Mouse (Mus musculus) adrenal gland, adult (tissue): ENCODE results near the gene Ngb.

Source experiments
- DNase-seq, 2 experiments: peaks; one replicate each; pipeline ENCODE4 v3.0.0; 2022 to 2023; ENCODE audit warnings: low spot score in 1 of 2; ENCODE audit not compliant: inconsistent age in 2 of 2

The Ngb gene

DNA sequence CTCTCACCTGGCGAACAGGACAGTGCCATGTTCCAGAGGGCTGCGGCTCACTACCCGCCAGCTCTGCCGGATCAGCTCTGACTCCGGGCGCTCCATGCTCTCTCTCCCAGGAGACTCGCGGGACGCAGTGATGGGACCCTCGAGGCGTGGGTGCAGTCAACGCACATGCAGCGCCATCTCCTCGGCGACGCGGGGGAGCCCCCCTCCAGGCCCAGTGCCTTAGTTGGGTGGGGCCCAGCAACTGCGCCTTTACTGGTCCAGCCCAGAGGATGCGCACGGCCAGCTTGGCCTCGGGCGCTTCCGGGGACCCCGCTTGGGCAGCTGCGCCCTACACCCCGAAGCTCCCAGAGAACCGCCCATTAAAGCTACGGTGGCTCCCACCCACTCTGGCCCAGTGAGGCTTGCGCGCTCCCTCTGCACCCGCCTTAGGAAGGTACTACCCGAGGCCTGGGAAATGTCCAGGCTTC is at the start of gene Ngb:
Gene Ngb, minus strand, starts transcription at position 375 of the 467 bp plus-strand sequence.
- DNase-seq, result peak in 1 of 2 experiments; percentile 29

DNA sequence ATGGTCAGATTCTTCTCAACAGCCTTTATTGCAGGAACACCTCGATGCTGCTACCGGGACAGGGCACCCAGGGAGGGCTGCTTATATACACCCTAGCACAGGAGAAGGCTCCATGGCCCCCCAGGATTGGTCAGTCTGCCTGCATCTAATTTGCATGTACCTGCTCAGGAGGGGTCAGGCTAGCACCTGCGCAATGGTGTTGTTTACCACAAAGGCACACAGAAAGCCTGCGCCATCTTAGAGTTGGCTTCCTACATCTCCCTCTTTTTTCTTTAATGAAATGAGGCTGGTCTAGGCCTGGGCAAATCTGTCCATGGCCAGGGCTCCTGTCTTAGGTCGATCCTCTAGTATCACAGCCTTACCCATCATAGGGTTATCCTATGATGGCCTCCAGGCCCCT is 47.1 kb upstream of the Ngb start:
- no peak for DNase-seq

- no peak for DNase-seq
Measured at GRCm38 (mm10) chr12:87148136-87148535, 45.8 kb upstream of the Ngb start.

- peak; percentile 97 to 98 for DNase-seq
Measured at GRCm38 (mm10) chr12:87147395-87148089, 45.2 kb upstream of the Ngb start, which contains the start of gene Pomt2. Gene Pomt2, minus strand, starts transcription at chr12:87147968.

GRCm38 (mm10) chr12:87146966-87147365 is 44.6 kb upstream of the Ngb start, which contains the start of gene Gstz1:
Gene Gstz1, plus strand, starts transcription at chr12:87147165.
- peak; percentile 90 to 96 for DNase-seq

GRCm38 (mm10) chr12:87142156-87142555 is 39.8 kb upstream of the Ngb start:
- no peak for DNase-seq

- DNase-seq, result no peak
Measured at GRCm38 (mm10) chr12:87138768-87139167, 36.4 kb upstream of the Ngb start.

DNA sequence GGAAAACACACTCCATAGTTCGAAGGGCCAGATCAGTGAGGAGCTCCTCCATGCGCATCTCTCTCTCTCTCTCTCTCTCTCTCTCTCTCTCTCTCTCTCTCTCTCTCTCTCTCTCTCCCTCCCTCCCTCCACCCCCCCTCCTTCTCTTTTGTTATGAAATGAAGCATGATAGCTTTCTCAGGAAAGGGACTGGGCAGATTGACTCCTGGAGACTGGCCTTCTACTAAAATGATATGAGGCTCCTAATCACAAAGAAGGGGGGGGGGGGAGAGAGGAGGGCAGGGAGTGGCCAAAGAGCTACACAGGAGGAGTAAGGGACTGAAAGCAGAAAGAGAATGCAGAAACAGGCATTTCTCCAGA is 36.0 kb upstream of the Ngb start:
- no peak for DNase-seq

GRCm38 (mm10) chr12:87137439-87138341 is 35.4 kb upstream of the Ngb start:
- DNase-seq, result no peak

GRCm38 (mm10) chr12:87132784-87133183 is 30.4 kb upstream of the Ngb start:
- no peak for DNase-seq

DNA sequence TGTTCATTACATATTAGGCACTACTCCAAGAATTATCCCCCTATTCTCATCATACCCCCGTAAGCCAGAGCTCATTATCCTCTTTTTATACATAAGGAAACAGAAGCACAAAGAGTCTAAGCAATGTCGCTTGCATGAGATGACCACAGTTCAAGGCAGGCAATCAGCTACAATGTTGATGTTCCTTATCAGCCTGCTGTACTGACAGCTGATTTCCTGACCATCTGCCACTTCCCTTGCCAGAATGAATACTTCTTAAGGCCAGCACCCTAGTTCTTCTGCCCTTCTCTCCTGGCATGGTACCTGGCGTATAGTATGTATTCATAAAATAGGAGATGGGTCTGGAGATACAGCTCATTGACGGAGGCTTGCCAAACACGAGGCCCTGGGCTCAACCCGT is 29.9 kb upstream of the Ngb start:
- DNase-seq, result no peak

GRCm38 (mm10) chr12:87131619-87132018 is 29.3 kb upstream of the Ngb start:
- peak; percentile 29 to 86 for DNase-seq

GRCm38 (mm10) chr12:87131181-87131580 is 28.8 kb upstream of the Ngb start:
- peak in 1 of 2 experiments; percentile 25 for DNase-seq

GRCm38 (mm10) chr12:87130224-87130623 is 27.9 kb upstream of the Ngb start:
- no peak for DNase-seq

DNA sequence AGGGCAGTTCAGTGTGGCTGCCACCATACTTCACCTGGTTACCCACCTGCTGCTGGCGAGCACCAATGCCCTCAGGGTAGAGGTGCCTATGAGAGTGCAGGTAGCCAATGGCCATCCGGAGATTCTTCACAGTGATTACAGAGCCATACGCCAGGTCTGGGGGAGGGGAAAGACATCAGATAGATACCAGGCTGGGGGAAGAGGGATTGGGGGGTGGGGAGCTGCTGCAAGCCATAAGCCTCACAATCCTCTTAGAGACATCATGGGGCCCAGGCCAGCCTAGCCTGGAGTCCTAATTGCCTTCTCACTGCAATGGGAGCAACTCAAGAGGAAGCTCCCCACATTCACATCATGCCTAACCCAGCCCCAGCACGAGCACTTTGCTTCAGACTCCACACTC is 24.9 kb upstream of the Ngb start:
- DNase-seq, result no peak

GRCm38 (mm10) chr12:87121918-87122589 is 19.7 kb upstream of the Ngb start:
- no peak for DNase-seq

DNA sequence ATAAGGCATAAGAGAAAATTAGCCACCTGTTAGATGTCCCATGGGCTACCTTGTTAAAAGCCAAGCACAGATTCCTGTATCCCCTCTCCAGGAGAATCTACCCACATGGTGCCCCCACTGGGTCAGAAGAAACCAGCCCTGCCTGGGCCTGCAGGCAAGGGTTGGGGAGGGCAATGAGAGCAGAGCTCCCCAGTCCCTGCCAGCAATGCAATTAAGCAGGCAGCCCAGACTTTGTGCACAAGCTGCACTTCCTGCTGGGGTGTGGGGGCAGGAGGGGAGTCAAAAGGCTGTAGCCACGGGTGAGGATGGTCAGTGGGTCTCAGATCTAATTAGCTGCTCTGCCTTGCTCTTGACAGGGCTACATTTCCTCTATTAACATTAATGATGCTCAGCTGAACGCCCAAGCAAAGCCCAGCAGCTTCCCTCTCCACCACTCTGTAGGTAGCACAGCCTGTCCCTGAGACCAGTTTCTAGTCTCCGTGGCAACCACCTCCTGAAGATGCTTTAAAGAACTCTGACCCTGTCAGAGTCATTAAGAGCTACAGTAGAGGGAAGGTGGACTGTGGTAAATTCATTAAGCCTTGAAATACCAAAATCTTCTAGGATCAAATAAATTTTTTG is 5.1 kb upstream of the Ngb start:
- DNase-seq, result no peak

DNA sequence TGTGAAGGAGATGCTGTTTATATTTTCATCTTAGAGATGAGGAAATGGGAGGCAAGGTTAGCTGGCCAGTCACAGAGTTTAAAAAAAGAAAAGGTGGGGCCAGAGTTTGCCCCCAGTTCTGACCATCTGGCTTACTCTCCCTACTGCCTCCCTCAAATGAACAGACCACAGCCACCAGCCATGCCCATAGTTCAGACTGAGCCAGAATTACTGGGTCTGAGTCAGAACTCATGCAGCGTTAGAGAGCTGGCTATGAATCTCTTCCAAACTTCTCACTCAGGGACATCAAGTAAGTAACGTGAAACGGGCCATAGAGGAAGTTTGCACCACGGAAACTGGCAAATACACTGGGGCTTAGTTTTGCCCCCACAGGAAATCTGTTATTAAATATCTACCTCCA is 2.5 kb upstream of the Ngb start:
- no peak for DNase-seq

DNA sequence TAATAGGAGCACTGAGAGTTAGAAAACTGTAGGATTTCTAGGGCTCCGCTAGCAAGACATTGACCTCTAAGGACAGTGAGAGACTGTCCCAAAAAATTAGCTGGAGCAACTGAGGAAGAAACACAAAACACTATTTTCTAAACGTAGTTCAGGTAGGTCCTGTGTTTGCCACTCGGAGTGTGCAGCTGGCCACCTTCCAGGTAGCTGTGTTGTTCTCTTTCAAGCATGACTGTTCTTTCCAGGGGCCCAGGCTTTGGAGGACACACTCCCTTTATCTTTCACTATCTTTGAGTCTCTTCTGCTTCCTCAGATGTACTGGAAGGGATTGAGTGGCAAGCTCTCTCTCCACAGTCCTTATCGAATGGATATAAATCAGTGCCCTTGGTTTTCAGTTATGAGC is 1.1 kb upstream of the Ngb start:
- no peak for DNase-seq

GRCm38 (mm10) chr12:87100331-87100730 is 2.0 kb downstream of the Ngb start:
- no peak for DNase-seq

- DNase-seq, result no peak
Measured at GRCm38 (mm10) chr12:87093671-87094070, 8.7 kb downstream of the Ngb start.
